Mouse (Mus musculus) spleen, adult 2 months (tissue): ENCODE data around the gene Camta1. TPM values are rescaled to one million over a fixed set of nuclear protein-coding genes. Genes with fewer than 3 reads are reported as not detected.

Source experiments
- DNase-seq, 2 experiments: peaks; one replicate each; pipeline versions ENCODE4 v3.0.0 to v3.0.0-alpha.2; 2012 to 2021; ENCODE audit warnings: low spot score in 2 of 2, low read depth in 1 of 2
- H3K27ac ChIP-seq: fragments of 200-500 bp; 2 replicates; pipeline ENCODE4 v1.5.1; 2012; ENCODE audit warnings: low read length, inconsistent platforms; ENCODE audit not compliant: insufficient read depth
- H3K27me3 ChIP-seq: fragments of 200-500 bp; 2 replicates; pipeline ENCODE4 v1.6.1; 2012; ENCODE audit warnings: mild to moderate bottlenecking, moderate library complexity, low read length, inconsistent platforms; ENCODE audit not compliant: control insufficient read depth, insufficient read depth
- H3K36me3 ChIP-seq: fragments of 200-500 bp; 2 replicates; pipeline ENCODE4 v1.6.1; 2012; ENCODE audit warnings: mild to moderate bottlenecking, low read length, inconsistent platforms; ENCODE audit not compliant: control insufficient read depth, insufficient read depth
- H3K4me1 ChIP-seq: fragments of 200-500 bp; 2 replicates; pipeline ENCODE4 v1.6.1; 2011; ENCODE audit warnings: inconsistent platforms; ENCODE audit not compliant: control insufficient read depth, insufficient read depth, insufficient read length
- H3K4me3 ChIP-seq: fragments of 200-500 bp; 2 replicates; pipeline ENCODE4 v1.5.1; 2011; ENCODE audit warnings: mild to moderate bottlenecking, inconsistent platforms; ENCODE audit not compliant: insufficient read depth, insufficient read length; ENCODE audit errors: extremely low read depth
- CTCF ChIP-seq: fragments of 200-500 bp; IDR thresholded peaks from 2 replicates; pipeline ENCODE4 v1.5.1; 2011; ENCODE audit warnings: mild to moderate bottlenecking, inconsistent platforms; ENCODE audit not compliant: insufficient read depth, insufficient read length, insufficient replicate concordance; ENCODE audit errors: extremely low read depth
- POLR2A ChIP-seq: fragments of 200-500 bp; IDR thresholded peaks from 2 replicates; pipeline ENCODE4 v1.6.1; 2011; ENCODE audit warnings: low read depth, low read length, inconsistent platforms
- WGBS: fragments of 180-500 bp; shearing (Covaris S2); methylation state at CpG from one replicate; pipeline ENCODE4 v1.1.7; 2018; 5-methylcytosine and 5-hydroxymethylcytosine counted together
- polyA plus RNA-seq: library from polyadenylated mRNA; depleted of rRNA; stranded (reverse); fragments of >200 nt; gene quantifications from 2 replicates; pipeline ENCODE4 v1.2.3, GENCODE M21; 2012

Camta1 gene
- polyA plus RNA-seq, 1 experiment: 7.7 TPM

GRCm38 (mm10) chr4:151619541-151620016 lies 242.1 kb downstream of the Camta1 start:
- no peak overlapping the region for H3K4me3 ChIP-seq
- DNase-seq: no peak
- H3K36me3 ChIP-seq: no peaks in the 10 kb centered on the region
- TF ChIP-seq POLR2A: no peak
- no peak for TF ChIP-seq CTCF
- 86% methylated on average over 14 of the region's 14 CpGs for WGBS
- no peaks in the 10 kb centered on the region for H3K4me1 ChIP-seq
- H3K27me3 ChIP-seq: no peaks in the 10 kb centered on the region
- no peak overlapping the region for H3K27ac ChIP-seq

DNA sequence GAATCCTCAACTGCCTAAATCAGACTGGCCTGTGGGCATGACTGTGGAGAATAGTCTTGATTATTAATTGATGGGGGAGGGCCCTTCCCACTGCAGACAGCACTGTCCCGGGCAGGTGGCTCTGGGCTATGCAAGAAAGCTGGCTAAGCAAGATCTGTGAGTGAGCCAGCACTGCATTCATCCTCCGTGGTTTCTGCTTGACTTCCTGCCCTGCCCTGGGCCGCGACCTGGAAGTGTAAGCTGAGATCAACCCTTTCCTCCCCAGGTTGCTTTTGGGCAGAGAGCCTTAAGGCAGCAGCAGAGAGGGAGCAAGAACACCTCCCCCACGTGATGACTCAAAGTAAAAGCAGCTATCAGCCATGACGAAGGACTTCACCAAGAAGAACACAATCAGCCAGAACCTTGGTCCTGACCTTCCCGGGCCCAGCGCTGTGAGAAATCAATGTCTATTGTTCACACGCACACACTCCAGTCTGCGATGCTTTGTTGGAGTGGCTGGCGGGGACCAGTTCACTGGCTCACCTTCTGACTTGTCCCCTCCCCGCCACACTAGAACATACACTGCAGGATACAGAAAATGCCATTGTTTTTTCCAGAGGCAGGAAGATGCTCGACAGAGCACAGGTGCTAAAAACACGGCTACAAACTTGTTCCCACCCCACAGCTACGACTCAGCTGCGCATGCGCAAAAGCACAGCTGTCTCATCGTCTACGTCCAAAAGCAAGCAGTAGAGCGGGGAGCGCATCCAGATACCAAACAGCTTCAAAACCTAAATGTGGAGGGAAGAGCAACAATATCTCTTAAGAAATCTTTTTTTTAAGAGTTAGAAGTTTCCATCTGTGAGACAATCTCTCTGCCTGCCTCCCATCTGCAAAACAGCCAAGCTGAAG lies 243.0 kb downstream of the Camta1 start:
- no peak for DNase-seq
- Histone ChIP-seq H3K27ac (no peak overlapping the region), H3K4me3 (no peak overlapping the region), H3K27me3 (no peaks in the 10 kb centered on the region), H3K36me3 (no peaks in the 10 kb centered on the region), H3K4me1 (no peaks in the 10 kb centered on the region)
- 53% methylated on average over 21 of the region's 21 CpGs for WGBS
- TF ChIP-seq CTCF: no peak
- TF ChIP-seq POLR2A: no peak

GRCm38 (mm10) chr4:151611621-151612020 lies 250.1 kb downstream of the Camta1 start:
- DNase-seq: no peak
- no peak overlapping the region for H3K4me3 ChIP-seq
- no peaks in the 10 kb centered on the region for H3K27me3 ChIP-seq
- H3K27ac ChIP-seq: no peak overlapping the region
- H3K4me1 ChIP-seq: no peaks in the 10 kb centered on the region
- no peaks in the 10 kb centered on the region for H3K36me3 ChIP-seq
- WGBS: 77% methylated on average over 6 of the region's 6 CpGs
- no peak for TF ChIP-seq POLR2A
- TF ChIP-seq CTCF: no peak

GRCm38 (mm10) chr4:151610266-151610665 lies 251.4 kb downstream of the Camta1 start:
- Histone ChIP-seq H3K27me3 (no peaks in the 10 kb centered on the region), H3K36me3 (no peaks in the 10 kb centered on the region), H3K4me3 (no peak overlapping the region), H3K27ac (no peak overlapping the region), H3K4me1 (no peaks in the 10 kb centered on the region)
- no peak for DNase-seq
- TF ChIP-seq CTCF: no peak
- no peak for TF ChIP-seq POLR2A
- 18% methylated on average over 8 of the region's 8 CpGs for WGBS

DNA sequence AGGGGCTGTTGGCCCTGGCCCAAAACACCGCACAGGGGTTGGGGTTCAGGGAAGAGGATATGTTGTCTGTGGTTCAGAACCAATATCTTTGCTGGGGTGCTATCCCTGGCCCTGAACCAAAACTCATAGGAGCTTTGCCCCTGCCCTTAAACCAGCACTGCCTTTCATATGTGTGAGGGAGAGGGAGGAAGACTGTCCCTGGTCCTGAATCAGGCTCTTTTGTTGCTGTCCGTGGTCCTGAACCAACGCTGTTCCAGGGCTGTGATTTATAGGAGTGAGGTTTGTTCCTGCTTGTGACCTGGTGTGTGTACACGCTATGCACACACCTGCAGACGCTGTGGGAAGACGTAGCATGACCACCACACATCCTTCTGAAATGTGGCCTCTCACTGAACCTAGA lies 256.8 kb downstream of the Camta1 start:
- DNase-seq: no peak
- TF ChIP-seq CTCF (no peak), POLR2A (no peak)
- Histone ChIP-seq H3K4me3 (no peak overlapping the region), H3K27me3 (no peaks in the 10 kb centered on the region), H3K36me3 (no peaks in the 10 kb centered on the region), H3K4me1 (no peaks in the 10 kb centered on the region), H3K27ac (no peak overlapping the region)
- WGBS: 43% methylated on average over 6 of the region's 6 CpGs

DNA sequence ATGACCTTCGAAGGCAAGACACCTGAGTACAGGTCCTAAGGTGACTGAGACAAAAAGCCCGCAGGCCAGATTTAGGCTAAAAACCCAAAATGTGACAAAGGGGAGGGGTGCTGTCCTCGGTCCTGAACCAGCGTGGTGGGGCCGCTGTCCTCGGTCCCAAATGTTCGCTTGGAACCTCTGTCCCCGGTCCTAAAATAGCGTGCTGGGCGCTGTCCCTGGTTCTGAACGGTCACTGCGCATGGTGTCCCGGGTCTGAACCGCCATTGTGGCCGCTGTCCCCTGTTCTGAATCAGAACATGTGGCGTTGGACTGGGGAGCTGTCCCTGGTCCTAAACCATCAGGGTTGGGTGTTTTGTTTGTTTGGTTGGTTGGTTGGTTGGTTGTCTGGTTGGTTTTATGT lies 257.2 kb downstream of the Camta1 start:
- no peak for DNase-seq

DNA sequence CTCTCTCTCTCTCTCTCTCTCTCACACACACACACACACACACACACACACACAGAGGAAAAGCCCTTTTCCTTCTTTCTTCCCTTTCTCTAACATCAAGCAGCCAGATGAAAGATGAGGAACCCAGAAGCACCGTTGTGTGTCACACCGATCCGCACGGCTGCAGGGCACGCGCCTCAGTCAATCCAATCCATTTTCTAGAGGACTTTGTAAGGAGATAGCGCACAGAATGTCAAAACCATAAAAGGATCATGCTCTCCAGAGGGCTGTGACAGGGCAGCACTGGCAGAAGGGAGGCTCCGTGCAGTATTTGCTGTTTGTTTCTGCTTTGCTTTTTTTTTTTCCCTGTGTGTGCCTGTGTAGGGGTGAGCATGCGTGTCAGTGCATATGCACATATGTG lies 258.1 kb downstream of the Camta1 start:
- H3K4me1 ChIP-seq: no peaks in the 10 kb centered on the region
- no peaks in the 10 kb centered on the region for H3K27me3 ChIP-seq
- WGBS: 87% methylated on average over 9 of the region's 9 CpGs
- no peak overlapping the region for H3K4me3 ChIP-seq
- TF ChIP-seq POLR2A: no peak
- no peak for TF ChIP-seq CTCF
- no peak overlapping the region for H3K27ac ChIP-seq
- no peak for DNase-seq
- no peaks in the 10 kb centered on the region for H3K36me3 ChIP-seq

More for the DNA sequence above, 257.2 kb downstream of the Camta1 start:
- no peak overlapping the region for H3K4me3 ChIP-seq
- H3K27ac ChIP-seq: no peak overlapping the region
- 15% methylated on average over 16 of the region's 16 CpGs for WGBS
- H3K27me3 ChIP-seq: no peaks in the 10 kb centered on the region
- TF ChIP-seq POLR2A (no peak), CTCF (no peak)
- H3K36me3 ChIP-seq: no peaks in the 10 kb centered on the region
- H3K4me1 ChIP-seq: no peaks in the 10 kb centered on the region
